Mouse (Mus musculus): Measurements from ENCODE around the gene Slc6a21. TPM values are rescaled to one million over a fixed set of nuclear protein-coding genes. Genes with fewer than 3 reads are reported as not detected.

The Slc6a21 gene
- not detected in 2 replicates for polyA plus RNA-seq (2014; fragmentation: Nextera tagmentation; extraction: Ambion mirVana)

GRCm38 (mm10) chr7:45277136-45277760 is at the start of gene Slc6a21:
Gene Slc6a21, plus strand, starts transcription at chr7:45277513.
- Histone ChIP-seq H3K27ac (ENCODE audit: low read depth, low read length) (no peak within 1 kb of the TSS), H3K27me3 (ENCODE audit: control insufficient read depth, insufficient read depth, low read length) (no peaks in the 10 kb centered on the region), H3K4me1 (ENCODE audit: control insufficient read depth, insufficient read depth, low read length) (0 out of 2 replicates have a peak, but pooled peaks cover 3% of the 10 kb centered on the region), H3K4me3 (ENCODE audit: low read depth, low read length) (peak within 1 kb of the TSS; percentile 23), H3K9ac (ENCODE audit: low read length) (peak within 1 kb of the TSS; percentile 48), H3K9me3 (ENCODE audit: control insufficient read depth, low read length) (no peaks in the 10 kb centered on the region), H3K36me3 (ENCODE audit: control insufficient read depth, insufficient read depth, low read length) (no peaks in the 10 kb centered on the region), H3K4me2 (peak within 1 kb of the TSS; percentile 46)
- ATAC-seq (ENCODE audit: low FRiP score) (no peak), DNase-seq (ENCODE audit: low spot score, missing footprints) (peak; percentile 96)
- WGBS = 7% methylated on average over 44 of the region's 44 CpGs

GRCm38 (mm10) chr7:45228548-45228947 is 48.8 kb upstream of the Slc6a21 start:
- H3K4me3 ChIP-seq (ENCODE audit: low read depth, low read length) = no peak overlapping the region
- 97% methylated on average over 18 of the region's 18 CpGs for WGBS
- no peaks in the 10 kb centered on the region for H3K27me3 ChIP-seq (ENCODE audit: control insufficient read depth, insufficient read depth, low read length)
- ATAC-seq (ENCODE audit: low FRiP score) (no peak), DNase-seq (ENCODE audit: low spot score, missing footprints) (no peak)
- H3K36me3 ChIP-seq (ENCODE audit: control insufficient read depth, insufficient read depth, low read length) = peaks cover 69% of the 10 kb centered on the region
- H3K9ac ChIP-seq (ENCODE audit: low read length) = no peak overlapping the region
- peaks cover 7% of the 10 kb centered on the region for H3K4me1 ChIP-seq (ENCODE audit: control insufficient read depth, insufficient read depth, low read length)
- H3K27ac ChIP-seq (ENCODE audit: low read depth, low read length) = no peak overlapping the region
- H3K4me2 ChIP-seq = no peak overlapping the region
- no peaks in the 10 kb centered on the region for H3K9me3 ChIP-seq (ENCODE audit: control insufficient read depth, low read length)

GRCm38 (mm10) chr7:45229046-45229445 is 48.3 kb upstream of the Slc6a21 start:
- no peak overlapping the region for H3K27ac ChIP-seq (ENCODE audit: low read depth, low read length)
- H3K4me2 ChIP-seq = no peak overlapping the region
- H3K4me1 ChIP-seq (ENCODE audit: control insufficient read depth, insufficient read depth, low read length) = peaks cover 12% of the 10 kb centered on the region
- no peak overlapping the region for H3K9ac ChIP-seq (ENCODE audit: low read length)
- peaks cover 66% of the 10 kb centered on the region for H3K36me3 ChIP-seq (ENCODE audit: control insufficient read depth, insufficient read depth, low read length)
- 91% methylated on average over 8 of the region's 8 CpGs for WGBS
- no peak overlapping the region for H3K4me3 ChIP-seq (ENCODE audit: low read depth, low read length)
- no peaks in the 10 kb centered on the region for H3K9me3 ChIP-seq (ENCODE audit: control insufficient read depth, low read length)
- ATAC-seq (ENCODE audit: low FRiP score) (no peak), DNase-seq (ENCODE audit: low spot score, missing footprints) (no peak)
- H3K27me3 ChIP-seq (ENCODE audit: control insufficient read depth, insufficient read depth, low read length) = no peaks in the 10 kb centered on the region

GRCm38 (mm10) chr7:45229459-45230203 is 47.7 kb upstream of the Slc6a21 start:
- ATAC-seq (ENCODE audit: low FRiP score) = no peak
- peaks cover 64% of the 10 kb centered on the region for H3K36me3 ChIP-seq (ENCODE audit: control insufficient read depth, insufficient read depth, low read length)
- no peaks in the 10 kb centered on the region for H3K27me3 ChIP-seq (ENCODE audit: control insufficient read depth, insufficient read depth, low read length)
- no peak overlapping the region for H3K4me3 ChIP-seq (ENCODE audit: low read depth, low read length)
- H3K27ac ChIP-seq (ENCODE audit: low read depth, low read length) = no peak overlapping the region
- 88% methylated on average over 7 of the region's 7 CpGs for WGBS
- no peak for DNase-seq (ENCODE audit: low spot score, missing footprints)
- no peaks in the 10 kb centered on the region for H3K9me3 ChIP-seq (ENCODE audit: control insufficient read depth, low read length)
- no peak overlapping the region for H3K4me2 ChIP-seq
- no peak overlapping the region for H3K9ac ChIP-seq (ENCODE audit: low read length)
- peaks cover 18% of the 10 kb centered on the region for H3K4me1 ChIP-seq (ENCODE audit: control insufficient read depth, insufficient read depth, low read length)

- Histone ChIP-seq H3K27me3 (ENCODE audit: control insufficient read depth, insufficient read depth, low read length) (peaks cover 3% of the 10 kb centered on the region; the same call in 1 of the 2 replicates), H3K4me3 (ENCODE audit: low read depth, low read length) (no peak overlapping the region), H3K9me3 (ENCODE audit: control insufficient read depth, low read length) (no peaks in the 10 kb centered on the region), H3K36me3 (ENCODE audit: control insufficient read depth, insufficient read depth, low read length) (peaks cover 49% of the 10 kb centered on the region), H3K4me2 (no peak overlapping the region), H3K4me1 (ENCODE audit: control insufficient read depth, insufficient read depth, low read length) (peaks cover 29% of the 10 kb centered on the region), H3K9ac (ENCODE audit: low read length) (no peak overlapping the region), H3K27ac (ENCODE audit: low read depth, low read length) (no peak overlapping the region)
- no peak for ATAC-seq (ENCODE audit: low FRiP score)
- no peak for DNase-seq (ENCODE audit: low spot score, missing footprints)
- 91% methylated on average over 12 of the region's 12 CpGs for WGBS
Observed at GRCm38 (mm10) chr7:45231192-45231591, 46.1 kb upstream of the Slc6a21 start.

GRCm38 (mm10) chr7:45231941-45232340 is 45.4 kb upstream of the Slc6a21 start:
- no peak for ATAC-seq (ENCODE audit: low FRiP score)
- peaks cover 29% of the 10 kb centered on the region for H3K4me1 ChIP-seq (ENCODE audit: control insufficient read depth, insufficient read depth, low read length)
- peaks cover 43% of the 10 kb centered on the region for H3K36me3 ChIP-seq (ENCODE audit: control insufficient read depth, insufficient read depth, low read length)
- no peak overlapping the region for H3K4me3 ChIP-seq (ENCODE audit: low read depth, low read length)
- no peaks in the 10 kb centered on the region for H3K9me3 ChIP-seq (ENCODE audit: control insufficient read depth, low read length)
- DNase-seq (ENCODE audit: low spot score, missing footprints) = no peak
- H3K4me2 ChIP-seq = no peak overlapping the region
- 93% methylated on average over 11 of the region's 11 CpGs for WGBS
- no peak overlapping the region for H3K27ac ChIP-seq (ENCODE audit: low read depth, low read length)
- H3K27me3 ChIP-seq (ENCODE audit: control insufficient read depth, insufficient read depth, low read length) = peaks cover 3% of the 10 kb centered on the region
- H3K9ac ChIP-seq (ENCODE audit: low read length) = no peak overlapping the region

GRCm38 (mm10) chr7:45232716-45233465 is 44.4 kb upstream of the Slc6a21 start:
- H3K4me3 ChIP-seq (ENCODE audit: low read depth, low read length) = no peak overlapping the region
- 73% methylated on average over 13 of the region's 13 CpGs for WGBS
- peaks cover 29% of the 10 kb centered on the region for H3K4me1 ChIP-seq (ENCODE audit: control insufficient read depth, insufficient read depth, low read length)
- no peak overlapping the region for H3K9ac ChIP-seq (ENCODE audit: low read length)
- peaks cover 40% of the 10 kb centered on the region for H3K36me3 ChIP-seq (ENCODE audit: control insufficient read depth, insufficient read depth, low read length)
- peak; percentile 89 for DNase-seq (ENCODE audit: low spot score, missing footprints)
- H3K27me3 ChIP-seq (ENCODE audit: control insufficient read depth, insufficient read depth, low read length) = peaks cover 5% of the 10 kb centered on the region
- ATAC-seq (ENCODE audit: low FRiP score) = no peak
- H3K4me2 ChIP-seq = no peak overlapping the region
- H3K27ac ChIP-seq (ENCODE audit: low read depth, low read length) = no peak overlapping the region
- no peaks in the 10 kb centered on the region for H3K9me3 ChIP-seq (ENCODE audit: control insufficient read depth, low read length)

GRCm38 (mm10) chr7:45233580-45234332 is 43.6 kb upstream of the Slc6a21 start:
- 0 out of 2 replicates have a peak overlapping the region, but pooled peaks have one; percentile 7 for H3K27ac ChIP-seq (ENCODE audit: low read depth, low read length)
- peak overlapping the region; percentile 51 for H3K9ac ChIP-seq (ENCODE audit: low read length)
- H3K4me2 ChIP-seq = peak overlapping the region; percentile 5
- ATAC-seq (ENCODE audit: low FRiP score) (peak; percentile 26; the same call in 1 of the 2 replicates), DNase-seq (ENCODE audit: low spot score, missing footprints) (peak; percentile 92)
- WGBS = 29% methylated on average over 20 of the region's 20 CpGs
- peaks cover 33% of the 10 kb centered on the region for H3K36me3 ChIP-seq (ENCODE audit: control insufficient read depth, insufficient read depth, low read length)
- peaks cover 29% of the 10 kb centered on the region for H3K4me1 ChIP-seq (ENCODE audit: control insufficient read depth, insufficient read depth, low read length)
- no peak overlapping the region for H3K4me3 ChIP-seq (ENCODE audit: low read depth, low read length)
- H3K27me3 ChIP-seq (ENCODE audit: control insufficient read depth, insufficient read depth, low read length) = peaks cover 9% of the 10 kb centered on the region
- no peaks in the 10 kb centered on the region for H3K9me3 ChIP-seq (ENCODE audit: control insufficient read depth, low read length)

Measured in midbrain, embryonic 11.5 days (tissue).